Mouse (Mus musculus) limb, embryonic 12.5 days (tissue): ENCODE data around the gene Itga7. TPM values are rescaled to one million over a fixed set of nuclear protein-coding genes. Genes with fewer than 3 reads are reported as not detected.

Source experiments
- ATAC-seq: fragments of 200-750 bp; cut with Nextera tagmentation; 2 replicates; pipeline ENCODE4 v1.8.0; 2017; ENCODE audit warnings: low read depth, moderate TSS enrichment; ENCODE audit not compliant: insufficient number of reproducible peaks, insufficient read depth, low FRiP score, low TSS enrichment
- H3K27ac ChIP-seq: fragments of 300-500 bp; sonication (generic); 2 replicates; pipeline ENCODE4 v1.5.1; 2016; ENCODE audit warnings: mild to moderate bottlenecking, moderate library complexity
- H3K27me3 ChIP-seq: fragments of 300-500 bp; sonication (generic); 2 replicates; pipeline ENCODE4 v1.6.1; 2016; ENCODE audit warnings: mild to moderate bottlenecking, moderate library complexity
- H3K36me3 ChIP-seq: fragments of 300-500 bp; sonication (generic); 2 replicates; pipeline ENCODE4 v1.6.1; 2016; ENCODE audit warnings: mild to moderate bottlenecking, moderate library complexity
- H3K4me1 ChIP-seq: fragments of 300-500 bp; sonication (generic); replicated peaks from 2 replicates; pipeline ENCODE4 v1.6.1; 2016
- H3K4me2 ChIP-seq: fragments of 300-500 bp; sonication (generic); 2 replicates; pipeline ENCODE4 v1.6.1; 2016; ENCODE audit warnings: mild to moderate bottlenecking, moderate library complexity
- H3K4me3 ChIP-seq: fragments of 300-500 bp; sonication (generic); replicated peaks from 2 replicates; pipeline ENCODE4 v1.5.1; 2016; ENCODE audit warnings: mild to moderate bottlenecking
- H3K9ac ChIP-seq: fragments of 300-500 bp; sonication (generic); replicated peaks from 2 replicates; pipeline ENCODE4 v1.6.1; 2016; ENCODE audit warnings: mild to moderate bottlenecking, moderate library complexity
- H3K9me3 ChIP-seq: fragments of 300-500 bp; sonication (generic); 2 replicates; pipeline ENCODE4 v1.6.1; 2016; ENCODE audit warnings: mild to moderate bottlenecking, moderate library complexity
- WGBS: fragments of 180-500 bp; shearing (Covaris S2); methylation state at CpG from one replicate; pipeline ENCODE4 v1.1.7; 2016; 5-methylcytosine and 5-hydroxymethylcytosine counted together
- polyA plus RNA-seq: library from polyadenylated mRNA; unstranded; fragments of >200 nt; fragmentation: Nextera tagmentation; extraction: Ambion mirVana; gene quantifications from 2 replicates; pipeline ENCODE4 v1.2.1, GENCODE M21; 2016

The Itga7 gene
- polyA plus RNA-seq, 1 experiment from 2014 or later = 1.7 TPM

DNA sequence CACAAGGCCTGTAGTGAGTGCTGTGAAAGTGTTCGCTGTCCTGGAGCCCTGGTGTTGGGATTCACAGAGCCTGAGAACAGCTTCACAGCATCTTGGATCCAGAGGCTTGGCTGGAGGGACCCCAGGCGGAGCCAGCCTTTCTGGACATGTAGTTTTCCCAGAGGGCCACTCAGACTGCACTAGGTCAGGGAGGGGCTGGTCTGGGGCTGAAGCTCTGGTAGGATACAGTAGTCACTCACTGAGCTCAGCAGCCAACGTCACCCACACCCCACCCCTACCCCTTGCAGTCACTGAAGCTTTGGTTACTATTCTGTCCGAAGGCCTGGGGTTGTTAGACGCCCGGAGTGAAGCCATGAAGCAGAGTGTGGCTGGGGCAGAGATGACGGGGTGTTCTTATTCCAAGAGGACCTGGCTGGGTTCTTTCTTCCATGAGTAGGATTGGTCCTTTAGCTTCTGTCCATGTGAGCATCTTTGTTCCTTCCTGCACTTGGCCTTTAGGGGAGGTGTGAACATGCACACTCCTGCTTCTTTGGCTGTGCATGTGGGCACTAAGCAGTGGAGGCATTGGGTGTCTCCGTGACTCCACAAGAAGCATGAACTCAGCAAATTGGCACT, 2.3 kb downstream of the Itga7 start:
- ATAC-seq = no peak
- Histone ChIP-seq H3K9me3 (no peaks in the 10 kb centered on the region), H3K27ac (no peak overlapping the region), H3K4me2 (no peak overlapping the region), H3K36me3 (no peaks in the 10 kb centered on the region), H3K4me1 (peaks cover 9% of the 10 kb centered on the region; the same call in 1 of the 2 replicates), H3K27me3 (peaks cover 66% of the 10 kb centered on the region), H3K4me3 (no peak overlapping the region), H3K9ac (no peak overlapping the region)
- WGBS = 75% methylated on average over 8 of the region's 8 CpGs

DNA sequence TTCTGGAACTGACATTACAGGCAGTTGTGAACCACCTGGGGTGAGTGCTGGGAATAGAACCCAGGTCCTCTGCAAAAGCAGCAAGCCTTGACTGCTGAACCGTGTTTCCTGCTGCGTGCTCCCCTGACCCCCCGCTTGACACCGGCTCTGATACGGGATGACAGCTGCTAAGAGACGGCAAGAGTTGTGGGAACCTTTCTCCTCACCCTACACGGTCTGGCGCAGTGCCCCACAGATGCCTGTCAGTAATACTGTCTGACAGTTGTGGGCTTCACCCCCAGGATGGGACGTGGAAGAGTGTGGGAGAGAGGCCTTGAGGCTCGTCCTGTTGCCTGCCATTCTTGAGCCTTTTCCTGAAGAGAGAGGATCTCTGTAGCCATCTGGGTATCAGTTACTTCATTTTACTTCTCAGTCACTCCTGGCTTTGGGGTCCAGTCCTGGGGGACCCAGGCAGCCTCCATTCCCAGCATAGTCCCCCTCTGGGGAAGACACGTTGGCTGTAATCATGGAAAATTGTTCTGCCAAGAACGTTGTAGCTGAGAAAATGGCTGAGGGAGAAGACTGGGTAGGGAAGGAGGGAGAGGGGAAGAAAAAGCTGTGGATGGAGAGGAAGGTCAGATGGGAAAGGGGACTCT, 4.3 kb downstream of the Itga7 start:
- H3K27ac ChIP-seq = no peak overlapping the region
- H3K9ac ChIP-seq = no peak overlapping the region
- H3K4me3 ChIP-seq = no peak overlapping the region
- 71% methylated on average over 12 of the region's 12 CpGs for WGBS
- H3K4me2 ChIP-seq = no peak overlapping the region
- H3K4me1 ChIP-seq = peaks cover 9% of the 10 kb centered on the region; the same call in 1 of the 2 replicates
- no peaks in the 10 kb centered on the region for H3K36me3 ChIP-seq
- no peaks in the 10 kb centered on the region for H3K9me3 ChIP-seq
- H3K27me3 ChIP-seq = peaks cover 50% of the 10 kb centered on the region
- ATAC-seq = no peak

DNA sequence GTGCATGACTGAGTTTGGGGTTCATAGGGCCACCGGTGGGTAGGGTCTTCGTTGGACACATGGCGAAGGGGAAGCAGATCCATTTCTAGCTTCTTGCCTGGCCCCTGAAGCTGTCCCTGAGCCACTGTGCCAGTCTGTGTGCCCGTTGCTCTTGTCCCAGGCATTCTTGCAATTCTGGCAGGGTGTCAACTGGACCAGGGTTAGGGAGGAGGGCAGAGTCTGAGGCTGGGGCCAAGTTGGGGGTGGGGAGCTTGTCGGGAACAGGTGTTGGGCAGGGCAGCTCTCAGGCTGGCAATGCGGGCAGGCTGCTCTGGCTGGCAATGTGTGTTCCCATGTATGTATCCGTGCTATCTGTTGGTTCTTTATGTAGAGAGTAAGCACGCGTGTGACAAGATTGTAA, 4.8 kb downstream of the Itga7 start:
- Histone ChIP-seq H3K4me1 (peaks cover 8% of the 10 kb centered on the region; the same call in 1 of the 2 replicates), H3K27ac (no peak overlapping the region), H3K36me3 (no peaks in the 10 kb centered on the region), H3K9me3 (no peaks in the 10 kb centered on the region), H3K9ac (no peak overlapping the region), H3K27me3 (peaks cover 44% of the 10 kb centered on the region), H3K4me3 (no peak overlapping the region), H3K4me2 (no peak overlapping the region)
- WGBS = 82% methylated on average over 9 of the region's 9 CpGs
- ATAC-seq = no peak

GRCm38 (mm10) chr10:128938974-128939373, 5.4 kb downstream of the Itga7 start:
- H3K9me3 ChIP-seq = no peaks in the 10 kb centered on the region
- H3K9ac ChIP-seq = no peak overlapping the region
- peaks cover 39% of the 10 kb centered on the region for H3K27me3 ChIP-seq
- no peak for ATAC-seq
- 53% methylated on average over 5 of the region's 5 CpGs for WGBS
- H3K27ac ChIP-seq = no peak overlapping the region
- H3K36me3 ChIP-seq = no peaks in the 10 kb centered on the region
- no peak overlapping the region for H3K4me3 ChIP-seq
- no peak overlapping the region for H3K4me2 ChIP-seq
- 0 out of 2 replicates have a peak, but pooled peaks cover 4% of the 10 kb centered on the region for H3K4me1 ChIP-seq

DNA sequence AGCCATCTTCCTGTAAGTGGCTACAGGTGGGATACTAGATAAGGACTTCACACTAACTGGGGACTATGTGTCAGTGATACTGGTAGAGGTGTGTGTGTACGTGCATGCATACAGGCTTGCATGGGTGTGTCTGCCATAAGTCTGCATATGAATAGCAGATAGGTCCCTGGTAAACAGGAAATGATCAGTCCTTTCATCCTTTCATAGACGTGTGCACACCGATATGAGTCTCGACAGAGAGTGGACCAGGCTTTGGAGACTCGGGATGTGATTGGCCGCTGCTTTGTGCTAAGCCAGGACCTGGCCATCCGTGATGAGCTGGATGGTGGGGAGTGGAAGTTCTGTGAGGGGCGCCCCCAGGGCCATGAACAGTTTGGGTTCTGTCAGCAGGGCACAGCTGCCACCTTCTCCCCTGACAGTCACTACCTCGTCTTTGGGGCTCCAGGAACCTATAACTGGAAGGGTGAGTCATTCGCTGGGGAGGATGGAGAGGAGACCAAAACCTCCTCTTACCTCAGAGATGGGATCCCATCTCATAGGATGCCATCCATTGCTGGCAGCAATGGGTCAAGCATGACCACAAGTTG, 7.0 kb downstream of the Itga7 start:
- ATAC-seq = no peak
- Histone ChIP-seq H3K4me2 (no peak overlapping the region), H3K27ac (no peak overlapping the region), H3K27me3 (peaks cover 23% of the 10 kb centered on the region), H3K4me3 (no peak overlapping the region), H3K36me3 (no peaks in the 10 kb centered on the region), H3K9ac (no peak overlapping the region), H3K4me1 (no peaks in the 10 kb centered on the region), H3K9me3 (no peaks in the 10 kb centered on the region)
- 83% methylated on average over 10 of the region's 10 CpGs for WGBS

GRCm38 (mm10) chr10:128945675-128946074, 12.1 kb downstream of the Itga7 start:
- 0 out of 2 replicates have a peak, but pooled peaks cover 3% of the 10 kb centered on the region for H3K27me3 ChIP-seq
- H3K4me1 ChIP-seq = no peaks in the 10 kb centered on the region
- H3K9me3 ChIP-seq = peaks cover 3% of the 10 kb centered on the region; the same call in 1 of the 2 replicates
- ATAC-seq = no peak
- no peak overlapping the region for H3K4me3 ChIP-seq
- WGBS = 22% methylated on average over 3 of the region's 3 CpGs
- no peak overlapping the region for H3K9ac ChIP-seq
- H3K36me3 ChIP-seq = no peaks in the 10 kb centered on the region
- no peak overlapping the region for H3K4me2 ChIP-seq
- H3K27ac ChIP-seq = no peak overlapping the region

DNA sequence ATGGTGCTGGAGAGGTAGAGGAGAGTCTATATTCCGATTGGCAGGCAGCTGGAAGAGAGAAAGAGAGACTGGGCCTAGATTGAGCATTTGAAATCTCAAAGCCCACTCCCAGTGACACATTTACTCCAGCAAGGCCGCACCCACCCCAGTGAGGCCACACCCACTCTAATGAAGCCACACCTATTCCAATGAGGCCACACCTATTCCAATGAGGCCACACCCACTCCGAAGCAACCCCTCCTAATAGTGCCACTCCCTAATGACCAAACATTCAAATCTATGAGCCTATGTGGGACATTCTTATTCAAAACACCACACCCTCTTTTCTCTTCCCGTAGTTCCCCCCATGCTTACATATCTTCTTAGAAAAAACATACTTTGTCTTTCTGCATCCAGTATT, 13.9 kb downstream of the Itga7 start:
- H3K9ac ChIP-seq = no peak overlapping the region
- H3K9me3 ChIP-seq = peaks cover 3% of the 10 kb centered on the region; the same call in 1 of the 2 replicates
- no peak overlapping the region for H3K4me3 ChIP-seq
- no peak for ATAC-seq
- H3K27ac ChIP-seq = no peak overlapping the region
- no peak overlapping the region for H3K4me2 ChIP-seq
- no peaks in the 10 kb centered on the region for H3K4me1 ChIP-seq
- H3K36me3 ChIP-seq = no peaks in the 10 kb centered on the region
- H3K27me3 ChIP-seq = no peaks in the 10 kb centered on the region
- WGBS = 92% methylated on average over 4 of the region's 4 CpGs

- Histone ChIP-seq H3K4me3 (no peak overlapping the region), H3K4me1 (no peaks in the 10 kb centered on the region), H3K4me2 (no peak overlapping the region), H3K9me3 (peaks cover 3% of the 10 kb centered on the region; the same call in 1 of the 2 replicates), H3K27me3 (no peaks in the 10 kb centered on the region), H3K27ac (no peak overlapping the region), H3K36me3 (no peaks in the 10 kb centered on the region), H3K9ac (no peak overlapping the region)
- 62% methylated on average over 16 of the region's 16 CpGs for WGBS
- ATAC-seq = no peak
Observed at GRCm38 (mm10) chr10:128950208-128950887, 16.7 kb downstream of the Itga7 start.

GRCm38 (mm10) chr10:128958340-128958739, 24.7 kb downstream of the Itga7 start:
- H3K4me2 ChIP-seq = no peak overlapping the region
- no peaks in the 10 kb centered on the region for H3K36me3 ChIP-seq
- WGBS = 78% methylated on average over 10 of the region's 10 CpGs
- H3K4me3 ChIP-seq = no peak overlapping the region
- H3K9ac ChIP-seq = no peak overlapping the region
- no peaks in the 10 kb centered on the region for H3K27me3 ChIP-seq
- no peaks in the 10 kb centered on the region for H3K9me3 ChIP-seq
- H3K27ac ChIP-seq = no peak overlapping the region
- no peaks in the 10 kb centered on the region for H3K4me1 ChIP-seq
- ATAC-seq = no peak

DNA sequence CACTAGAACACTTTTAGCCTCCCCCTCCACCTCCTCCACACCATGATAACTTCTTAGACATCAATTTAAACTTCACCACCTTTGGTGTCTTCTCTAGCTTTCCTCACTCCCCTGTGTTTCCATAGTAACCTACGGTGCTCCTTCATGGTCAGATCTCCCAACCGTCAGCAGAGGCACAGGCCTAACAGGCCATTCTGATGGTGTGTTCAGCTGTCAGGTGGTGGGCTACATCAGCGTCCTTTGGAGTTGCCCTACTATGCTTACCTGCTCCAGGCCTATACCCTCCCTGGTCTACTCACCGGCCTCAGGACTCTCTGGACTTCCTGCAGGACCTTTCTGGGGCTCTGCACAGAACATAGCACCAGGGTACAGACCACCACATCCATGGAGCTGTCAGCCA, 26.5 kb downstream of the Itga7 start:
- Histone ChIP-seq H3K4me1 (no peaks in the 10 kb centered on the region), H3K36me3 (no peaks in the 10 kb centered on the region), H3K27me3 (no peaks in the 10 kb centered on the region), H3K4me3 (no peak overlapping the region), H3K9me3 (no peaks in the 10 kb centered on the region), H3K4me2 (no peak overlapping the region), H3K27ac (no peak overlapping the region), H3K9ac (no peak overlapping the region)
- no peak for ATAC-seq
- 73% methylated on average over 4 of the region's 4 CpGs for WGBS
